Mouse (Mus musculus): ENCODE results near the gene Phc2.

- TF ChIP-seq RCOR1 (IDR thresholded peaks at IDR 0.05; ENCODE audit: low read depth, low read length) = no peak
- no peak for TF ChIP-seq GATA1 (IDR thresholded peaks at IDR 0.05; ENCODE audit: low read depth, low read length)
These were observed 1.8 kb upstream of the Phc2 start for GRCm38 (mm10) chr4:128652584-128653298.

Measured in MEL (cell line).